Mouse (Mus musculus) megakaryocyte, embryonic 14.5 days (primary cell): ENCODE data around the gene Afap1l2.

Experiments
- FLI1 ChIP-seq: IDR thresholded peaks from 2 replicates; pipeline ENCODE4 v1.6.1; 2012; ENCODE audit warnings: low read length, inconsistent platforms, mixed read lengths
- GATA1 ChIP-seq: IDR thresholded peaks from 3 replicates; pipeline ENCODE4 v1.6.1; 2012; ENCODE audit warnings: mixed read lengths, low read length, inconsistent platforms, borderline replicate concordance

DNA sequence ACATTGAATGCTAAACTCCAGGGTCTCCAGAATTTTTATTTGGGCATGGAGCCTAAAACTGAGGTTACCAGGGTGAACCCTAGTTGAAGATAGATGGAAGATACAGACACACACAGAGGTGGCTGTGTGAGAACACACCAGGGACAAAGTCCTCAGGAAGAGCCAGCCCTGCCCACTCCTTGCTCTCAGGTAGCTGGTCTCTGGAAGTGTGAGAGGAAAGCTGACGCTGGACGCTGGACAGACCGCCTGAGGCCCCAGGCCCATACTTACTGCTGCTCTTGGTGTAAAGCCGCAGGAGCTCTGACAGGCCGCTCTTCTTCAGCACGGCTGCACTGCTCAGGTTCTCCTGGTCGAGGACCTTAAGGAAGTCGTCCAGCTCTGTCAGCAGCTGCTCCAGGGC lies 58.2 kb downstream of the Afap1l2 start:
- TF ChIP-seq GATA1 (no peak), FLI1 (no peak)
